Mouse (Mus musculus): Measurements from ENCODE around the gene Prkg1.

GRCm38 (mm10) chr19:31283617-31284016 is 481.2 kb downstream of the Prkg1 start:
- TF ChIP-seq POLR2A (IDR thresholded peaks at IDR 0.05; ENCODE audit: borderline replicate concordance, low read depth, low read length) (no peak), CTCF (IDR thresholded peaks at IDR 0.05; ENCODE audit: low read depth, low read length) (no peak)
